Mouse (Mus musculus) olfactory bulb, adult 2 months (tissue): ENCODE data around the gene Vim.

Experiments used
- CTCF ChIP-seq: fragments of 200-500 bp; IDR thresholded peaks from 2 replicates; pipeline ENCODE4 v1.5.1; 2012; ENCODE audit warnings: low read depth, mild to moderate bottlenecking, low read length, moderate library complexity; ENCODE audit not compliant: insufficient read depth
- POLR2A ChIP-seq: fragments of 200-500 bp; IDR thresholded peaks from 2 replicates; pipeline ENCODE4 v1.6.1; 2012; ENCODE audit warnings: mild to moderate bottlenecking, low read depth, low read length, moderate library complexity; ENCODE audit not compliant: insufficient read depth

DNA sequence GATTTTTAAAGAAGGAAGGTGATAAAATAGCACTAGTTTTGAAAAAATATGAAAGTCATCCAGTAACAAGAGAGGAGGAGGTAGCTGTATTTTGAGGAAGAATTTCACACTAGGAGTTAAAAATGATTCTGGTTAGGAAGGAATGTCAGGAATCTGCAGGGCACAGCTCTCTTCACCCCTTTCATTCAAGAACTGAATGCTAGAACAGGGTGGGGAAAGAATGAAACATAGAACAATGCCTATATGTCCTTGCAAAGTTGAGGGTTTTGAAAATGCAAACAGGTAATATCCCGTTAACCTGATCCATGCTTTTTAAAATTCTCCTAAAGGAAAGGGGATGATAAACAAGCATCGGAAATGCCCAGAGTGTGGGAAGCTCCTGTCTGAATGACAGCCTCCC, 19.8 kb upstream of the Vim start:
- no peak for TF ChIP-seq CTCF
- no peak for TF ChIP-seq POLR2A
